Mouse (Mus musculus): ENCODE results near the gene Hbq1b. TPM values are rescaled to one million over a fixed set of nuclear protein-coding genes. Genes with fewer than 3 reads are reported as not detected.
A peak's percentile ranks its signal among the peaks of the same experiment; 100 is the strongest.
"Not testable (repeated sequence)": the region's sequence is repeated elsewhere in the genome, so short reads cannot be mapped to it uniquely, and the experiment has no call there.

Hbq1b gene
- total RNA-seq, 2 experiments from 2014 or later: 2.3 to 3.3 TPM

DNA sequence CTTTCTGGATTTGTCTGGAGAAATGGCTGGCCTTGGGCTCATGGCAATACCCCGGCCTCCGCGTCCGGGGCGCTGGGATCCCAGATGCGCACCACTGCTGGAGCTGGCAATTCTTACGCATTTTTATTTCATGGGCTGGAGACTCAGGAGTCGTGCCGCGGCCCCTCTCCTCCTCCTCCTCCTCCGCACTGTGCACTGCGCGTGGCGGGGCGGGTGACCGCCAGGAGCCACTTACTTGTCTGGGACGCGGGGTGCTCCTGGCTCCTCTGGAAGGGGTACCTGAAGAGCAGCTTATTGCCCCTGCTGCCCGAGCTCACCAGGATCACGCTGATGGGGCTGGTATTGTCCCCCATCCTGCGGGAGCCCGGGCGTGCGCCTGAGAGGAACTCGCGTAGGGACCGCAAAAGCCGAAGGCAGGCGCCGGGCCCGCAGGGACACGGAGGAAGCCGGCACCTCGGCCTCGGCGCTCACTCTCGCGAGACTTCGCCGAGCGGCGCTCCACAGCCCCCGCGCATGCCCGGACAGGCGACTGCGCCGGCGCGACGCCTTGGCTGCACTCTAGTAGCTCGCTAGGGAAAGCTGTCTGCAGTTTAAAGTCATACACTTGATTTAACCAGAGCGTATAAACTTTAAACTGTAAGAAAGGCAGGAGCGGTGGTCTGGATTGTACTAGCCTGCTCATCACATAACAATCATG, 19.4 kb upstream of the Hbq1b start, which contains the start of gene Nprl3:
TSS of gene Nprl3 (minus strand) at position 520 of the 697 bp plus-strand sequence.
- peak; percentile 95 to 97 for DNase-seq (ENCODE audit: low spot score in 2 of 2)

DNA sequence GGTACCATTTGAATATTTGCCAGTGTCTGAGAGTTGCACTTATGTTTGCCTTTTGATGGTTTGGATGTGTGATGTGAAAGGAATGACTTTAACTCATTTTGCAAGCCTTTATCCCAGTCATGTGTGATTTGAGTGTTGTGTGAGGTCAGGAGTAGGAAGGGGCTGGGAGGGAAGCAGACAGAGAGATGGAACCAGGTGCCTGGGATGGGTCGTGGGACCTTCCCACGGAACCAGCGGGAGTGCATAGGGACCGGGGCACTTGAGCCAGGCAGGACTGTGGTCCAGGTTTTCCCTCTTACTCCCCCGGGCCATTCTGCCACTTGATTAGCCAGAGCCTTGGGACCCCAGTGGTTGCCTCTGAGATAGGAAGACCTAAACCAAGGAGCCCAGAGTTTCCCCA, 18.8 kb upstream of the Hbq1b start:
- no peak for DNase-seq (ENCODE audit: low spot score in 2 of 2)

DNA sequence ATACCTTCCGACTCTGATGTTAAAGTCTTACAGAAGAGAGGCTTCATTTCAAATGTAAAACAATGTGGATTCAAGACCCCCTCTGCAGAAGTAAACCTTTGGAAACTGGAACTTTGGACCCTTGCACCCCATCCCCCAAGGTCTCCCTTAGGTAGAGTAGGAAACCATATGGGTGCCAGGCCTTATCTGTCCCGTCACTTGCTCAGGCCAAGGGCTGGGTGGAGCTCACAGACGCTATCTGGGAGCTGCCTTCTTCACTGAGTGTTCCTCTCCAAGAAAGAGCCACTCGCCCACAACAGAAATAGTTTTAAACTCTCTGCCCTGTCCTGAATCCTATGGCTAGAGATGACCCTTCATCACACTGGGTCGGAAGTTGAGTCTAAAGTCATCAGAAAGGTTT, 17.8 kb upstream of the Hbq1b start:
- no peak for DNase-seq (ENCODE audit: low spot score in 2 of 2)

DNA sequence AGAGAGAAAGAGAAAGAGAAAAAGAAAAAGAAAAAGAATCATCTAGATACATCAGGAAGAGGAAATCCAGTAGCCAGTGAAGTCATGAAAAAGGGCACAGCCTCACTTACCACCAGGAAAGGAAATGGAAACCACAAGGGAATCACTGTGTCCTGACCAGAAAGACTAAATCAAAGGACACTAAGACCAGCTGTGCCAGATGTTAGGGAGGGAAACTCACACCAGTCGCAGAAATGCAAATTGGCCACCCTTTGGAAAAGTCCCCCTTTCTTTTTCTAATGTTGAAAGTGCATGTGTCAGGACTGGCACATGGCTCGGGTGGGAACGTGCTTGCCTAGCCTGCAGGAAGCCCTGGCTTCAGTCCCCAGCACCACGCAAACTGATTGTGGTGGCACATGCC, 15.6 kb upstream of the Hbq1b start:
- no peak for DNase-seq (ENCODE audit: low spot score in 2 of 2)

DNA sequence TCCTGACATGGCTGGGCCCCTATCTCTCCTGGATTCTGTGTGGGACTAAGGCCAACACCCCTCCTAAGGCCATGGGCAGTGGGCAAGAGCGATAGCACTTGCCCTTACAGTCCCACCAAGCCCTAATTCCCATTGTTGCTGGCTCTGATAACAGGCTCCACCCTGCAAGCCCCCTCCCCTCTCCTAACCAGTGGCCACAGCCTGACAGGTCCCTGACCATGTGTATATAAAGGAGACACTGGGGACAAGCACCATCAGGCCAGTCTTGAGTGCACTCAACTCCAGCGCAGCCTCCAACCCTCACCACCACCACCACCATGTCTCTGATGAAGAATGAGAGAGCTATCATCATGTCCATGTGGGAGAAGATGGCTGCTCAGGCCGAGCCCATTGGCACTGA, 10.4 kb upstream of the Hbq1b start, which contains the start of gene Hba-x:
TSS of gene Hba-x (plus strand) at position 54 of the 400 bp plus-strand sequence.
- no peak for DNase-seq (ENCODE audit: low spot score in 2 of 2)

DNA sequence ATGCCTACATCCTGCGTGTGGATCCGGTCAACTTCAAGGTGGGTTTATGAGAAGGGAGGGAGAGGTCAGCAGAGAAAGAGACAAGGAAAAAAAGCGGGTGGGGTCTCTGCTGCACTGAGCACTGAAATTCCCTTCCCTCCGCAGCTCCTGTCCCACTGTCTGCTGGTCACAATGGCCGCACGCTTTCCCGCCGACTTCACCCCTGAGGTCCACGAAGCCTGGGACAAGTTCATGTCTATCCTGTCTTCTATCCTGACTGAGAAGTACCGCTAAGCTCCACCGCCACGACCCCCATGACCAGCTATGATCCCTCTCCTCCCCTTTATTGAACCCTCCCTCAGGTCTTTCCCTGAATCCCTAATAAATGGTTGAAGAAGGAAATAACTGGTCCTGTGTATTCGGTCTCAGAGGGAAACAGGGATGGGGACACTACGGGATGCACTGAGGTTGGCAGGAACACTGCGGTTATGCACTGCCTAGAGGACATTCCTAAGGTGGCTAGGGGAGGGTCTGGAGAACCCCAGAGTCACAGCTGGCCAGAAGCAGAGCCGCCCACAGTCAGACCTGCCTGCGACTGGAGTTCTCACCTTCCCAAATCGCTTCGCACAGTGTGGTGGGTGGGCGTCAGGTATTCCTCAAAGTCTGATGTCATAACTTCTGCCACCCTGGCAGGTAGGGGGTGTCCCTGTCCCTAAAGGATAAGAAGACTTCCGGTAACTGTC, 8.9 kb upstream of the Hbq1b start:
- no peak for DNase-seq (ENCODE audit: low spot score in 2 of 2)

DNA sequence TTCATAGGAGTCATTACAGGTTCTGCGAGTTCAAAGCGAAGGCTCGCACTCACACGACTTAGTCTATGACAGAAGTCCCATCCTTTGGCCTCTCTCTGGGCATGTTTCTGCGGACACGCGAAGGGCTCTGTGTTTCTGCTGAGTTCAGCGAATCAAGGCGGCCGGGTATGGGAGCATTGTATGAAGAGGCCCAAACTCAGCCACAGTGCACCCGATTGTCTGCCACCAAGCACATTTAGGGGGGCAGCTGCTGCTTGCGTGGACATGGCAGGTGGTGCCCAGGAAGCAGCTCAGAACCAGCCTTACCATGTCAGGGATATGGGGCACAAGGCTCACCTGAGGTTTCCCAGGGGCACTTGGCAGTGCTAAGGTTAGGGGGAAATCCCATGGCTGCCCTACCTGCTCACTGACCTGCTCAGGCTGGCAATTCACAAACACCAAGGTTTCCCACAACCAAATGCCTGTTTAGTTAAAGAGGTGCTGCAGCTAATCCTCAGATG, 8.3 kb upstream of the Hbq1b start:
- DNase-seq (ENCODE audit: low spot score in 2 of 2): no peak

DNA sequence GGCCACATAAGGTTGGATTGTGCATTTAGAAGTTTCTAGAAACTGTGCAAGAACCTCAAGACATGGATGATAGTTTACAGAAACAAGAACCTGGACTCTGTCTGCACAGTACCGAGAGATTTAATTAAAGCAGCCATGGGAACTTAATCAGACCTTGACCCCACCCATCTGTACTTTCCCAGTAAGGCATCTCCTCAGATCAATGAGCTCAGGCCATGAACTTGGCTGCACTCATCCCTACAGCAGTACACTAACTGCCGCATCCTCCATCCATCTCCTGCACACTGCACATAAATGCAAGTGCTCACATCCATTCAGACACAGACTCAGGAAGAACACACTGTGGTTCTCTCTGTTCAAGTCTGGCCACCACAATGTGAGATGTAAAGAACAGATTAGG, 6.1 kb upstream of the Hbq1b start:
- DNase-seq (ENCODE audit: low spot score in 2 of 2): no peak

DNA sequence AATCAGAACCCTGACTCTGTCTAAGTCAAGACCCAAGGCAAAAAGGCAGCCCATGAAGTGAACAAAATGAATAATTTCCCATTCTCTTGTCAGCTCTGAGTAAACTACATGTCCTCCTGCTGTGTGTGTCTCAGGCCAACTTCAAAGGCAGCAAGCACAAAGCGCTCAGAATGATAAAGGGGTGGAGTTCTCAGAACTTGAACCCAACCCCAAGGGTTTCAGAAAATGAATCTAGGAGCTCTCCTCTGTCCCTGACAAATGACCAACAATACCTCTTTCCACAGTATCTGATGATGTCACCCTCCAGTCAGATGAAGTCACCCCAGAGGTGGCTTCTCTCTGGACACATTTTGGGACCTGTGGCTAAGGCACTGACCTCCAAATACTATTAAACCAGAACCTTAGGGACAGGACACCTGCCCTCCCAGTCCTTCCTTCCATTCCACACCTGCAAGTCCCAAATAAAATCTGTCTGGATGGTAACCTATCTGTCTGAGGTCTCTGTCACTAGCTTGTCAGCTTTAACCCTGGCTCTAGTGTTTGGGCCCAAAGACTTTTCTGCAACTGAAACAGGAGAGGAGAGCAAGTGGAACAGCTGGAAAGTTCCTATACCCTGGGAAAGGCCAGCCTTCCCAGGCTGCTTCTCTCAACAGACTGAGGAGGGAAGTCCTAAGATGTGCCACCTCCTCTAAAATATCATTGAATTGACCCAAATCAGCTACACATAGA, 5.2 kb upstream of the Hbq1b start:
- no peak for DNase-seq (ENCODE audit: low spot score in 2 of 2)

DNA sequence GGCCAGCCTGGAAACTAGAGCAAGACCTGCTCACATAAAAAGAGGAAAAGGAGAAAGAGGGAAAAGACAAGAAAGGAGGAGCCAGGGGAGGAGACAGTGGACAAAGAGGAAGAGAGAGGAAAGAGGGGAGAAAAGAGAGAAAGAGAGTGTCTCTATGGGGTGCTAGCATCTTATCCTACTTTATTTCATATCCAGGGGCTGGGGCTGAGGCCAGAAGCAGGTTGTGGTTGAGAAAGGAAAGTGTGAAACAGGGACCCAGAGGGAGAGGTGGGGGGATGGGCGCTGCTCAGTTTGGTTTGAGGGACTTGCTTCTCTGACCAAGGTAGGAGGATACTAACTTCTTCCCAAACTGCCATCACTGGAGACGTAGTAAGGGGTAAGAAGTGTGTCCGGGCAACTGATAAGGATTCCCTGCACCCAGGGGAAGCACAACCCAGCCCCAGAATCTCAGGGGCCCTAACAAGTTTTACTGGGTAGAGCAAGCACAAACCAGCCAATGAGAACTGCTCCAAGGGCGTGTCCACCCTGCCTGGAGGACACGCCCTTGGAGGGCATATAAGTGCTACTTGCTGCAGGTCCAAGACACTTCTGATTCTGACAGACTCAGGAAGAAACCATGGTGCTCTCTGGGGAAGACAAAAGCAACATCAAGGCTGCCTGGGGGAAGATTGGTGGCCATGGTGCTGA, 3.5 kb upstream of the Hbq1b start, which contains the start of gene Hba-a1:
TSS of gene Hba-a1 (plus strand) at position 421 of the 687 bp plus-strand sequence.
- not testable (repeated sequence) for DNase-seq (ENCODE audit: low spot score in 2 of 2)

DNA sequence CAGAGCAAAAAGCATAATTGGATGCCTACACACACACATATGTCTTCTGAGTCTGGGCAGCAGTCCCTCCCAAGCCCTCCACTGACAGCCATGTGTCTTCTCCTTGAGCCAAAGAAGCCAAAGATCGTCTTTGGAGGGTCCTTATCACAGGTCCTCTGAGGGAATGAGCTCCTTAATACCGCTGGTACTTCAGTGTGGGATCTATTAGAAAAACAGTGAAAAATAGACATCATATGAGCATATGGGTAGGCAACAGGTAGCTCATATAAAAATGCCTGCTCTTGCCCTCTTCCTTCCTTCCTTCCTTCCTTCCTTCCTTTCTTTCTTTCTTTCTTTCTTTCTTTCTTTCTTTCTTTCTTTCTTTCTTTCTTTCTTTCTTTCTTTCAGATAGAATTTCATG, 2.2 kb upstream of the Hbq1b start:
- DNase-seq (ENCODE audit: low spot score in 2 of 2): not testable (repeated sequence)

DNA sequence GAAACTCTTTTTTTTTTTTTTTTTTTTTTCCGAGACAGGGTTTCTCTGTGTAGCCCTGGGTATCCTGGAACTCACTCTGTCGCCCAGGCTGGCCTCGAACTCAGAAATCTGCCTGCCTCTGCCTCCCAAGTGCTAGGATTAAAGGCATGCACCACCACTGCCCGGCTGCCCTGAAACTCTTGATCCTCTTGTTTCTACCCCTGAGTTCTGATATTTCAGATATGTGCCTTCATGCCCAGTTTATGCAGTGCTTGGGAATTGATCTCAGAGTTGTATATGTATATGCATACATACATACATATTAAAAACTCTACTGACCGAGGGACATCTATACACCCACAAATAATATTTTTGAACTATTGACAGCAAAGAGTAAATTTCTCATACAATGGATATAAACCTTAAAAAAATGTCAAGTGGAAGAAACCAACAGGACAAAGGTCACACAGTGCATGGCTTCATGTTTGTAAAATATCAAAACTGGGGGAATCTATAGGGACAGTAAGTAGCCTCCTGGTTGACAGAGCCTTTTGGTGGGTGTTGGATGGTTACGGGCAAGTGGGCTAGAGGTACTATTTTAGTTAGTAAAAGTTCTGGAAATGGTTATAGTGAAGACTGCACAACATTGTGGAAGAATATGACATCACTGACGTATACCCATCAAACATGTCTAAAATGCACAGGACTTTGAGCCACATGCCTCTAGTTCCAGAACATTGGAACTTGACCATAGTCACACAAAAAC, 1.6 kb upstream of the Hbq1b start:
- DNase-seq (ENCODE audit: low spot score in 2 of 2): no peak

DNA sequence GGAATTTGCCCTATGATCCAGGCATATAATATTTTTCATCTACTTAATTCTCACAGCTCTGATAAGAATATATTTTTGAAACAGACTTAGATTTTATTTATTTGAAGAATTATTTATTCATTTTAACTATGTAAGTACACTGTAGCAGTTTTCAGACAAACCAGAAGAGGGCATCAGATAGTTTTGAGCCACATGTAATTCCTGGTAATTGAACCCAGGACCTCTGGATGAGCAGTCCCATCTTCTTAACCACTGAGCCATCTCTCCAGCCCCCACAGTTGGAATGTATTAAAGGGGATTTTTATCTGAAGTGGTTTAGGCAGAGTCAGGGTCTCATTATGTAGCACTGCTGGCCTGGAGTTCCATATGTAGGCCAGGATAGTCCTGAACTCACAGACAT, 878 bp upstream of the Hbq1b start:
- DNase-seq (ENCODE audit: low spot score in 2 of 2): not testable (repeated sequence)

DNA sequence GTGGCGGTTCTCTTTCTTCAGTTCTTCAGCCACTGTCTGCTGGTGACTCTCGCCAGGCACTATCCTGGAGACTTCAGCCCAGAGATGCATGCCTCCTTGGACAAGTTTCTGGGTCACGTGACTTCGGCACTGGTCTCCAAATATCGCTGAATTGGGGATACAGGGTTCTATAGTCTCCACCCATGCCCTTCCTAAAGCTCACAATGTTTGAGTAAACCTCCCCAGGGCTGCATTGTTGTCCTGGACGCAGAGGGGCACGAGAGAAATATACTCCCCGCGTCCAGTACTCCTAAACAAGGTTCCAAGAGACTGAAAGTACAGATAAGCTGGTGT, 694 bp downstream of the Hbq1b start:
- no peak for DNase-seq (ENCODE audit: low spot score in 2 of 2)

DNA sequence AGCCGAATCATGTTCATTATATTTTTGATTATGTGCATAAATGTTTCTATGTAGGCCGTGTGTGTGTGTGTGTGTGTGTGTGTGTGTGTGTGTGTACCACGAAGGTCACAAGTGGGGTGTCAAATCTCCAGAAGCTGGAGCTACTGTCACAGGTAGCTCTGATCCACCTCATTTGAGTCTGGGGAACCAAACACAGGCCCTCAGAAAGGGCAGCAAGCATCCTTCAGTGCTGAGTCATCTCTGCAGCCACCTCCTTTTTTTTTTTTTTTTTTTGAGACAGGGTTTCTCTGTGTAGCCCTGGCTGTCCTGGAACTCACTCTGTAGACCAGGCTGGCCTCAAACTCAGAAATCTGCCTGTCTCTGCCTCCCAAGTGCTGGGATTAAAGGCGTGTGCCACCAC, 6.1 kb downstream of the Hbq1b start:
- DNase-seq (ENCODE audit: low spot score in 2 of 2): not testable (repeated sequence)

DNA sequence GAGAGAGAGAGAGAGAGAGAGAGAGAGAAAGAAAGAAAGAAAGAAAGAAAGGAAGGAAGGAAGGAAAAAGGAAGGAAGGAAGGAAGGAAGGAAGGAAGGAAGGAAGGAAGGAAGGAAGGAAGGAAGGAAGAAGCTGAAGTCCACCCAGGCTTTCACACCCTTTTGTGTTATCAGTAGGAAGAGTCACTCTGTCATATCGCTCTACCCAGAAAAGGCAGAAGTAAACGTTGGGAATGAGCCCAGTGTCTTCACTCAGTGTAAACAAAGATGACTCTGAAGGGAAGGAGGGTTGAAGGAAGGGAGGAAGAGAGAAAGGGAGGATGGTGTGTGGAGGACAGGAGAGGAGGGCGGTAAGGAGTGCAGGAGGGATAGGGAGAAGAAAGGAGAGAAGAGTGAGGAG, 6.7 kb downstream of the Hbq1b start:
- not testable (repeated sequence) for DNase-seq (ENCODE audit: low spot score in 2 of 2)

DNA sequence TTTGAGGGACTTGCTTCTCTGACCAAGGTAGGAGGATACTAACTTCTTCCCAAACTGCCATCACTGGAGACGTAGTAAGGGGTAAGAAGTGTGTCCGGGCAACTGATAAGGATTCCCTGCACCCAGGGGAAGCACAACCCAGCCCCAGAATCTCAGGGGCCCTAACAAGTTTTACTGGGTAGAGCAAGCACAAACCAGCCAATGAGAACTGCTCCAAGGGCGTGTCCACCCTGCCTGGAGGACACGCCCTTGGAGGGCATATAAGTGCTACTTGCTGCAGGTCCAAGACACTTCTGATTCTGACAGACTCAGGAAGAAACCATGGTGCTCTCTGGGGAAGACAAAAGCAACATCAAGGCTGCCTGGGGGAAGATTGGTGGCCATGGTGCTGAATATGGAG, 9.4 kb downstream of the Hbq1b start, which contains the start of gene Hba-a2:
TSS of gene Hba-a2 (plus strand) at position 287 of the 400 bp plus-strand sequence.
- DNase-seq (ENCODE audit: low spot score in 2 of 2): not testable (repeated sequence)

DNA sequence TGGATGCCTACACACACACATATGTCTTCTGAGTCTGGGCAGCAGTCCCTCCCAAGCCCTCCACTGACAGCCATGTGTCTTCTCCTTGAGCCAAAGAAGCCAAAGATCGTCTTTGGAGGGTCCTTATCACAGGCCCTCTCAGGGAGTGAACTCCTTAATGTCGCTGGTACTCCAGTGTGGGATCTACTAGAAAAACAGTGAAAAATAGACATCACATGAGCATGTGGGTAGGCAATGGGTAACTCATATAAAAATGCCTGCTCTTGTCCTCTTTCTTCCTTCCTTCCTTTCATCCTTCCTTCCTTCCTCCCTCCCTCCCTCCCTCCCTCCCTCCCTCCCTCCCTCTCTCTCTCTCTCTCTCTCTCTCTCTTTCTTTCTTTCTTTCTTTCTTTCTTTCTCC, 10.7 kb downstream of the Hbq1b start:
- DNase-seq (ENCODE audit: low spot score in 2 of 2): not testable (repeated sequence)

DNA sequence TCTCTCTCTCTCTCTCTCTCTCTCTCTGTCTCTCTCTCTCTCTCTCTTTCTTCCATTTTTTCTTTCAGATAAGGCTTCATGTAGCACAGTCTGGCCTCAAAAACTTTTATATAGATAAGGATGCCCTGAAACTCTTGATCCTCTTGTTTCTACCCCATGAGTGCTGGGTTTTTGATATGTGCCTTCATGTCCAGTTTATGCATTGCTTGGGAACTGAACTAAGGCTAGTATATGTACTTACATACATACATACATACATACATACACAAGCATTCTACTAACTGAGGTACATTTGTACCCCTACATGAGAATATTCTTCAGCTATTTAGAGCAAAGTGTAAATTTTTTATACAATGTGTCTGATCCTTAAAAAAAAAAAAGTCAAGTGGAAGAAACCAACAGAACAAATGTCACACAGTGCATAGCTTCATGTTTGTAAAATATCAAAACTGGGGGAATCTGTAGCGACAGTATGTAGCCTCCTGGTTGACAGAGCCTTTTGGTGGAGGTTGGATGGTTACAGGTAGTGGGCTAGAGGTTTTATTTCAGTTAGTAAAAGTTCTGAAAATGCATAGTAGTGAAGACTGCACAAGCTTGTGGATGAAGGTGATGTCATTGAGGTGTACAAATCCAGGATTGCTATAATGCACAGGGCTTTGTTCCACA, 11.2 kb downstream of the Hbq1b start:
- no peak for DNase-seq (ENCODE audit: low spot score in 2 of 2)

DNA sequence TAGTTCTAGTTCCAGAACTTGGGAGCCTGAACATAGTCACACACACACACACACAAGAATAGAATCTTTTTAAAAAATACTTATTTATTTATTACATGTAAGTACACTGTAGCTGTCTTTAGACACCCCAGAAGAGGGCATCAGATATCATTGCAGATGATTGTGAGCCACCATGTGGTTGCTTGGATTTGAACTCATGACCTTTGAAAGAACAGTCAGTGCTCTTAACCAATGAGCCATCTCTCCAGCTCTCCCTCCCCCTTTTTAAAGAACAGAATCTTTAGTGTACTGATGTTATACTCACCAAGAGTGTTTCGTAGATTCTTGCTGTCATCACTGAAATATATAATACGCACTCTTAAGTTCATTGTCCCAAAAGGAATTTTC, 11.8 kb downstream of the Hbq1b start:
- DNase-seq (ENCODE audit: low spot score in 2 of 2): no peak

Data from layer of hippocampus, postnatal 14 days (tissue).